Mouse (Mus musculus): Measurements from ENCODE around the gene Kazald1. TPM values are rescaled to one million over a fixed set of nuclear protein-coding genes. Genes with fewer than 3 reads are reported as not detected.

Gene Kazald1
- polyA plus RNA-seq, 1 experiment from 2014 or later: 2.2 TPM

DNA sequence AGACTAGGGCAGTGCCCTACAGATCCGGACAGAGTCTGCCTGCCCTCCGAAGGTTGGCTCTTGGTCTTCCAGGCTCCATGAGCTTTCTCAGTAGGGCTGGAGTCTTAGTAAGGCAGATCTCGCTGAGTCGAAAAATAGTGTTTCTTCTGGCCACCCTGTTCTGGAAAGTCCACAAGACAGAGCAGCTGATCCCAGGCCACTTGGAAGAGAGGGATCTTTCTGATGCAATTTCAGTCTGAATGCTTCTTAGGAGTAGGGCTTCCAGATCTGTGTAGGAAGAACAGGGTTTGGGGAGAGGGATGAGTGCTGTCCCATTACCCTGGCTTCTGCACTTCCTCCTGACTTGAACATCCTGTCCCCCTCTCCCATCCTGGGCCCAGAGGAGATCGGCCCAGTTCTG is 29.4 kb upstream of the Kazald1 start, which contains the start of gene Pdzd7:
TSS of gene Pdzd7 (minus strand) at position 67 of the 400 bp plus-strand sequence.
- Histone ChIP-seq H3K9ac (ENCODE audit: low read length) (peak within 1 kb of the TSS; percentile 4; the same call in 1 of the 2 replicates), H3K4me3 (ENCODE audit: low read depth, low read length) (peak within 1 kb of the TSS; percentile 44), H3K4me1 (ENCODE audit: control insufficient read depth, insufficient read depth, low read length) (peaks cover 21% of the 10 kb centered on the region), H3K27me3 (ENCODE audit: control insufficient read depth, insufficient read depth, low read length) (peaks cover 27% of the 10 kb centered on the region), H3K36me3 (ENCODE audit: control insufficient read depth, insufficient read depth, low read length) (no peaks in the 10 kb centered on the region), H3K4me2 (ENCODE audit: low read depth, severe bottlenecking) (peak within 1 kb of the TSS; percentile 53), H3K27ac (replicated peaks; ENCODE audit: low read depth, low read length) (no peak within 1 kb of the TSS), H3K9me3 (ENCODE audit: control insufficient read depth, low read length) (no peaks in the 10 kb centered on the region)
- WGBS: 74% methylated on average over 5 of the region's 5 CpGs
- DNase-seq (ENCODE audit: low spot score) (no peak), ATAC-seq (ENCODE audit: insufficient number of reproducible peaks, low FRiP score, low TSS enrichment, low read depth) (no peak)

DNA sequence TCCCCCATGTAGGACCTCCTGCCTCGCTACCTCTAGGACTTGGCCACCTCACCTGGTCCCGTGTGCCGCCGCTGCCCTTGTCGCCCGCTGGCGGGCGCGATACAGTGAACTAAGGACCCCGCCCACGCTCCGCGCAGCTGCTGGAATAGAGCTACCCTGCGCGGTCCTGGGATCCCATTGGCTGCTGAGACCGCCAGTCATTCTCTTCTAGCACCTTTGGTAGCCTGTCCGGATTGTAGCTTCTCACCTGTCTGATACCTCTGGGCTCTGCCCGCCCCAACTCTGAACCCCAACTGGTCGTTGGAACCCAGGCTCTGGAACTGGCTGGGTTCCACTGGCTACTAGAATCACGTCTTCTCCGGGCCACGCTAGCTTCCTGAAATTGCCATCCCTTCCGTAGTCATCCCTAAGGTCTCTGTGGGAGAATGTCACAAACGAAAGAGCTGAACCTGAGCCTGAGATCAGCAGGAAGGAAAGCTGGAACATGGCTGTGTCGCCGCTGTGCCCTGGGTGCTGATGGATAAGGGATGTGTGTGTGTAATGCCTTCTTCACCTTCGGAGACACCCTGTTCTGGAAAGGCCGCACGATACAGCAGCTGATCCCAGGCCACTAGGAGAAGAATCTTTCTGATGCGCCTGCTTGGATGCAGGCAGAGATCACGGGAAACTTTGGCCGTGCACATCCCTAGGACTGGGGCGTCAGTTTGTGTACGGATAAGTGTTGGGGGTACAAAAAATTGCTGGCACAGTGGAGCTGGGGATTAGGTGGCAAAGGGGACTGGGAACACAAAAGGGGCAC is 28.3 kb upstream of the Kazald1 start:
- Histone ChIP-seq H3K4me3 (ENCODE audit: low read depth, low read length) (peak overlapping the region; percentile 44), H3K36me3 (ENCODE audit: control insufficient read depth, insufficient read depth, low read length) (no peaks in the 10 kb centered on the region), H3K27me3 (ENCODE audit: control insufficient read depth, insufficient read depth, low read length) (peaks cover 26% of the 10 kb centered on the region), H3K4me1 (ENCODE audit: control insufficient read depth, insufficient read depth, low read length) (peaks cover 21% of the 10 kb centered on the region), H3K4me2 (ENCODE audit: low read depth, severe bottlenecking) (peak overlapping the region; percentile 53), H3K27ac (replicated peaks; ENCODE audit: low read depth, low read length) (no peak overlapping the region), H3K9ac (ENCODE audit: low read length) (peak overlapping the region; percentile 4), H3K9me3 (ENCODE audit: control insufficient read depth, low read length) (no peaks in the 10 kb centered on the region)
- ATAC-seq (ENCODE audit: insufficient number of reproducible peaks, low FRiP score, low TSS enrichment, low read depth) (0 out of 2 replicates have a peak, but pooled peaks have one; percentile 9), DNase-seq (ENCODE audit: low spot score) (peak; percentile 78)
- WGBS: 3% methylated on average over 34 of the region's 34 CpGs

DNA sequence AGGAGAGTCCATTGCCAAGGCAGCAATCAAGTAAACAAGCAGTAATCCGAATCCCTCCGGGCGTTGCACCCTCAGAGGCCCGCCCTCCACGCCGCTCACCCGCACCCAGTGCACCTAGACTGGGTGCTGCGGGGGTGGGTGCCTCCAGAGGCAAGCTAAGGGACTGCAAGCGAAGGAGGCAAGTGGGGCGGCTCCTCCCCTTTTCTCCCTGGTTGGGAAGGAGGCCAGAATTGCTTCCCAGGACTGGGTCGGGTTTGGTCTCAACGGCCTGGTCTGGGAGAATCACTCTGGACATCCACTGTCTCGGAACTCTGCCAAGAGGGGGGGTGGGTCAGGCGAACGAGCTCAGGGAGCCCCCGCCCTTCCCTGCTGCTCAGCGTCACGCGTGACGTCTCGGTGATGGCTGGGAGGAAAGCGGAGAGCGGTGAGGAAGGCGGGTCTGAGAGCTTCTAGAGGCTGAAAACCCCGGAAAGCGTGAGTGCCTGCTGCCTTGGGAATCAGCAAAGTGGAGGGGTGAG is 27.6 kb upstream of the Kazald1 start, which contains the start of gene Sfxn3:
TSS of gene Sfxn3 (plus strand) at position 87 of the 518 bp plus-strand sequence.
- no peak within 1 kb of the TSS for H3K27ac ChIP-seq (replicated peaks; ENCODE audit: low read depth, low read length)
- H3K4me2 ChIP-seq (ENCODE audit: low read depth, severe bottlenecking): peak within 1 kb of the TSS; percentile 53
- peaks cover 21% of the 10 kb centered on the region for H3K4me1 ChIP-seq (ENCODE audit: control insufficient read depth, insufficient read depth, low read length)
- peak within 1 kb of the TSS; percentile 4 for H3K9ac ChIP-seq (ENCODE audit: low read length)
- peak within 1 kb of the TSS; percentile 44 for H3K4me3 ChIP-seq (ENCODE audit: low read depth, low read length)
- ATAC-seq (ENCODE audit: insufficient number of reproducible peaks, low FRiP score, low TSS enrichment, low read depth): peak; percentile 72
- DNase-seq (ENCODE audit: low spot score): peak; percentile 79
- no peaks in the 10 kb centered on the region for H3K36me3 ChIP-seq (ENCODE audit: control insufficient read depth, insufficient read depth, low read length)
- under 1% methylated on average over 26 of the region's 26 CpGs for WGBS
- H3K27me3 ChIP-seq (ENCODE audit: control insufficient read depth, insufficient read depth, low read length): peaks cover 26% of the 10 kb centered on the region
- H3K9me3 ChIP-seq (ENCODE audit: control insufficient read depth, low read length): no peaks in the 10 kb centered on the region

DNA sequence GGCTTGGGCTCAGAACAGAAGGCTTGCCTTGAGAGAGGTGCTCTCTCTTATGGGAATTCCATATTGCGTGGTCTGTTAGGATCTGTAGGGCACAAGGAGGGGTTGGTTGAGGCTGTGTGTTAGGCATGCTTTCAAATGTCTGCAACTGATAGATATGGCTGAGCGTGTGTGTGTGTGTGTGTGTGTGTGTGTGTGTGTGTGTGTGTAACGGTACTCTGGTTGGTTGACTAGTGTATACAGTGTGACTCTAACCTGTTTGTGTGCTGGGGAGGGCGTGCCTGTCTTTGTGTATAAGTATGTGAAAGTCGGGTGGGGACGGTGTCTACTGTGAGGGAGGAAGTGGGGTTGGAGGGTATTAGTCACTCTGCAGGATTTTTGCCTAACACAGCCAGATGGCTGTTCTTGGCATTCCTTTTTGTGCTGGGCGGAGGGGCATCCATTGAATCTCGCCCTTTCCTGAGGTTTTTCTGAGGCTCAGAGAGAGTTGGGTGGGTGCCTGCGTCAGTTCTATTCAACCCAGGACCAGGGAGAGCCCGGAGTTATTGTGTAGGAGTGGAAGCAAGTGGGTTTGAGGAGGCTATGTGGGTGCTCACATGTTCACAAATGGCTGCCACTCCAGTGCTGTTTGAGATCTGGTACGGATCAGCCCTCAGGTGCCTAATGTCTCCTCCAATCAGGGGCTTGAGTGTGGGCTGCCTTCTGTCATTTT is 27.0 kb upstream of the Kazald1 start:
- peaks cover 21% of the 10 kb centered on the region for H3K4me1 ChIP-seq (ENCODE audit: control insufficient read depth, insufficient read depth, low read length)
- peak overlapping the region; percentile 53 for H3K4me2 ChIP-seq (ENCODE audit: low read depth, severe bottlenecking)
- H3K36me3 ChIP-seq (ENCODE audit: control insufficient read depth, insufficient read depth, low read length): no peaks in the 10 kb centered on the region
- peak overlapping the region; percentile 44 for H3K4me3 ChIP-seq (ENCODE audit: low read depth, low read length)
- 0 out of 2 replicates have a peak, but pooled peaks have one; percentile 49 for ATAC-seq (ENCODE audit: insufficient number of reproducible peaks, low FRiP score, low TSS enrichment, low read depth)
- peak overlapping the region; percentile 4 for H3K9ac ChIP-seq (ENCODE audit: low read length)
- H3K27me3 ChIP-seq (ENCODE audit: control insufficient read depth, insufficient read depth, low read length): peaks cover 26% of the 10 kb centered on the region
- no peak overlapping the region for H3K27ac ChIP-seq (replicated peaks; ENCODE audit: low read depth, low read length)
- no peak for DNase-seq (ENCODE audit: low spot score)
- WGBS: 58% methylated on average over 11 of the region's 11 CpGs
- no peaks in the 10 kb centered on the region for H3K9me3 ChIP-seq (ENCODE audit: control insufficient read depth, low read length)

DNA sequence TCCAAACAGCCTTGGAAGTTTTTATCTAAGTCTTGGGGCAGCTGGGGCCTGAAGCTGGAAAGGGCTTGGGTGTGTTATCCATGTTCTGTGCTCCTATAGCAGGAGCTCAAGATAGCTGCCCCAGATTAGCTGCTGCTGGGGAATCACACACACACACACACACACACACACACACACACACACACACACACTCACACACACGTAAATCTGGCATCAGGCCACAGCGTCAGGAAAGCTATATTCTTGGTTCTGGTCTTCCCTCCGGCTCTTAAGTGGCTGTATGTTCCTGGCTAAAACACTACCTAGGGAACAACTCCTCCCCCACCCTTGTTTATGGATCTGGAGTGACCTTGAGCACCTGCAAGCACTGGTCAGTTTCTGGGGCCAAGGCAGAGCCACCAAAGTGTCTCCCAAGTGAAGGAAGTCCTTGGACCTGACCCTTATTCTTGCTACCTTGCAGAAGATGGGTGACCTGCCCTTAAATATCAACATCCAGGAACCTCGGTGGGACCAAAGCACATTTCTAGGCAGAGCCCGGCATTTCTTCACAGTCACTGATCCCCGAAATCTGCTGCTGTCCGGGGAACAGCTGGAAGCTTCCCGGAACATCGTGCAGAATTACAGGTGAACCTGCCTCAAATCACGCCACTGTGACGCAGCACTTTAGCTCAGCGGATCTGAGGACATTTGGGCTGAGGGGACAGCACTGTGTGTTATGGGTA is 26.2 kb upstream of the Kazald1 start:
- no peak overlapping the region for H3K27ac ChIP-seq (replicated peaks; ENCODE audit: low read depth, low read length)
- peak overlapping the region; percentile 53 for H3K4me2 ChIP-seq (ENCODE audit: low read depth, severe bottlenecking)
- 82% methylated on average over 12 of the region's 12 CpGs for WGBS
- peaks cover 21% of the 10 kb centered on the region for H3K4me1 ChIP-seq (ENCODE audit: control insufficient read depth, insufficient read depth, low read length)
- ATAC-seq (ENCODE audit: insufficient number of reproducible peaks, low FRiP score, low TSS enrichment, low read depth): no peak
- H3K9ac ChIP-seq (ENCODE audit: low read length): no peak overlapping the region
- peaks cover 26% of the 10 kb centered on the region for H3K27me3 ChIP-seq (ENCODE audit: control insufficient read depth, insufficient read depth, low read length)
- no peaks in the 10 kb centered on the region for H3K9me3 ChIP-seq (ENCODE audit: control insufficient read depth, low read length)
- DNase-seq (ENCODE audit: low spot score): no peak
- H3K36me3 ChIP-seq (ENCODE audit: control insufficient read depth, insufficient read depth, low read length): no peaks in the 10 kb centered on the region
- H3K4me3 ChIP-seq (ENCODE audit: low read depth, low read length): no peak overlapping the region; the same call in 1 of the 2 replicates

DNA sequence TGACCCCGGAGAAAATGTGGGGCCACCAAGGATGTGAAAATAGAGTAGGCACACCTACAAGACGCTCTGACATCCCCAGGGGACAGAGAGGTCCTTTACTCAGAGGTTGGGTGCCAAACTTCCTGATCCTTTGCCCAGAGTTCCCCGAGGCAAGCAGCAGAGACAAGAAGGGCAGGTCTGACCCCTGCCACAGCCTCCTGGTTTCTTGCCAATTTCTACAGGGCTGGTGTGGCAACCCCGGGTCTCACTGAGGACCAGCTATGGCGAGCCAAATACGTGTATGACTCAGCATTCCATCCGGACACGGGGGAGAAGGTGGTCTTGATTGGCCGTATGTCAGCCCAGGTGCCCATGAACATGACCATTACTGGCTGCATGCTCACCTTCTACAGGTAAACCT is 25.5 kb upstream of the Kazald1 start:
- Histone ChIP-seq H3K4me3 (ENCODE audit: low read depth, low read length) (no peak overlapping the region), H3K9ac (ENCODE audit: low read length) (no peak overlapping the region), H3K4me1 (ENCODE audit: control insufficient read depth, insufficient read depth, low read length) (peaks cover 21% of the 10 kb centered on the region), H3K36me3 (ENCODE audit: control insufficient read depth, insufficient read depth, low read length) (no peaks in the 10 kb centered on the region), H3K4me2 (ENCODE audit: low read depth, severe bottlenecking) (no peak overlapping the region), H3K9me3 (ENCODE audit: control insufficient read depth, low read length) (no peaks in the 10 kb centered on the region), H3K27ac (replicated peaks; ENCODE audit: low read depth, low read length) (no peak overlapping the region), H3K27me3 (ENCODE audit: control insufficient read depth, insufficient read depth, low read length) (peaks cover 23% of the 10 kb centered on the region)
- ATAC-seq (ENCODE audit: insufficient number of reproducible peaks, low FRiP score, low TSS enrichment, low read depth) (no peak), DNase-seq (ENCODE audit: low spot score) (no peak)
- WGBS: 76% methylated on average over 9 of the region's 9 CpGs

DNA sequence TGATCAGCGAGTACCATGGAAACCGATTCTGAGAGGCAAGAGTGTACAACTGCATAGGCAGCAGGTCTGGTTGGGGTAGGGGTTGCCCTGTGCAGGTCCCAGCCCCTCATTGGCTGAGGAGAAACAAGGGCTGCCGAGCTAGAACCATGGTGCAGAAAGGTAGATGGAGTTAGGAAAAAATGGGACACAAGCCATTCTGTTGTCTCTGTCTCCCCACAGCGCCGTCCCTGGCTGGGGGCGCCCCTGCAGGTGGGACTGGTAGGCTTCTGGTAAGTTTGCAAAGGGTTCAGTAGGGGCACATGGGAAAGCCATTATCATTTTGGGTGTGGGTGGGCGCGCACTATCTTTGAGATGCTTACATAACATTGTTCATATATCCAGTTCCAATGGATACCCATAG is 21.6 kb upstream of the Kazald1 start:
- Histone ChIP-seq H3K4me2 (ENCODE audit: low read depth, severe bottlenecking) (no peak overlapping the region), H3K9ac (ENCODE audit: low read length) (no peak overlapping the region), H3K27ac (replicated peaks; ENCODE audit: low read depth, low read length) (no peak overlapping the region), H3K36me3 (ENCODE audit: control insufficient read depth, insufficient read depth, low read length) (peaks cover 4% of the 10 kb centered on the region; the same call in 1 of the 2 replicates), H3K9me3 (ENCODE audit: control insufficient read depth, low read length) (no peaks in the 10 kb centered on the region), H3K4me3 (ENCODE audit: low read depth, low read length) (no peak overlapping the region), H3K27me3 (ENCODE audit: control insufficient read depth, insufficient read depth, low read length) (no peaks in the 10 kb centered on the region), H3K4me1 (ENCODE audit: control insufficient read depth, insufficient read depth, low read length) (peaks cover 8% of the 10 kb centered on the region)
- no peak for ATAC-seq (ENCODE audit: insufficient number of reproducible peaks, low FRiP score, low TSS enrichment, low read depth)
- DNase-seq (ENCODE audit: low spot score): no peak
- 88% methylated on average over 8 of the region's 8 CpGs for WGBS

Measured in limb, embryonic 11.5 days (tissue).